Mouse (Mus musculus) hindbrain, embryonic 15.5 days (tissue): Measurements from ENCODE around the gene Spata3. TPM values are rescaled to one million over a fixed set of nuclear protein-coding genes. Genes with fewer than 3 reads are reported as not detected.

Experiments used
- ATAC-seq: fragments of 200-750 bp; cut with Nextera tagmentation; 2 replicates; pipeline ENCODE4 v1.8.0; 2017; ENCODE audit warnings: low read depth, moderate number of reproducible peaks, moderate TSS enrichment; ENCODE audit not compliant: low FRiP score
- H3K27ac ChIP-seq: fragments of 300-500 bp; sonication (generic); replicated peaks from 2 replicates; pipeline ENCODE4 v1.5.1; 2015; ENCODE audit warnings: mild to moderate bottlenecking, inconsistent platforms
- H3K27me3 ChIP-seq: fragments of 300-500 bp; sonication (generic); 2 replicates; pipeline ENCODE4 v1.6.1; 2015; ENCODE audit warnings: control low read depth, inconsistent platforms
- H3K36me3 ChIP-seq: fragments of 300-500 bp; sonication (generic); 2 replicates; pipeline ENCODE4 v1.6.1; 2015; ENCODE audit warnings: control low read depth, inconsistent platforms
- H3K4me1 ChIP-seq: fragments of 300-500 bp; sonication (generic); replicated peaks from 2 replicates; pipeline ENCODE4 v1.6.1; 2015; ENCODE audit warnings: control low read depth, inconsistent platforms
- H3K4me2 ChIP-seq: fragments of 300-500 bp; sonication (generic); 2 replicates; pipeline ENCODE4 v1.6.1; 2015; ENCODE audit warnings: moderate library complexity, mild to moderate bottlenecking, inconsistent platforms
- H3K4me3 ChIP-seq: fragments of 300-500 bp; sonication (generic); 2 replicates; pipeline ENCODE4 v1.5.1; 2015; ENCODE audit warnings: mild to moderate bottlenecking, inconsistent platforms
- H3K9ac ChIP-seq: fragments of 300-500 bp; sonication (generic); 2 replicates; pipeline ENCODE4 v1.6.1; 2015; ENCODE audit warnings: inconsistent platforms
- H3K9me3 ChIP-seq: fragments of 300-500 bp; sonication (generic); 2 replicates; pipeline ENCODE4 v1.6.1; 2016; ENCODE audit warnings: control low read depth, inconsistent platforms
- WGBS: fragments of 180-500 bp; shearing (Covaris S2); methylation state at CpG from one replicate; pipeline ENCODE4 v1.1.7; 2015; 5-methylcytosine and 5-hydroxymethylcytosine counted together
- polyA plus RNA-seq: library from polyadenylated mRNA; unstranded; fragments of >200 nt; fragmentation: Nextera tagmentation; extraction: Ambion mirVana; gene quantifications from 2 replicates; pipeline ENCODE4 v1.2.1, GENCODE M21; 2015

Gene Spata3
- polyA plus RNA-seq, 1 experiment from 2014 or later = 0.32 TPM

GRCm38 (mm10) chr1:86062523-86062922 is 45.9 kb downstream of the Spata3 start:
- WGBS = 88% methylated on average over 6 of the region's 6 CpGs

GRCm38 (mm10) chr1:86064271-86064991 is 47.8 kb downstream of the Spata3 start, which contains the start of gene Psmd1:
Gene Psmd1, plus strand, starts transcription at chr1:86064387.
- Histone ChIP-seq H3K27ac (peak within 1 kb of the TSS; percentile 82), H3K4me1 (peaks cover 16% of the 10 kb centered on the region), H3K9ac (peak within 1 kb of the TSS; percentile 81), H3K9me3 (no peaks in the 10 kb centered on the region), H3K36me3 (no peaks in the 10 kb centered on the region), H3K4me3 (peak within 1 kb of the TSS; percentile 78), H3K4me2 (peak within 1 kb of the TSS; percentile 61), H3K27me3 (no peaks in the 10 kb centered on the region)
- ATAC-seq = peak; percentile 93
- under 1% methylated on average over 46 of the region's 47 CpGs for WGBS

More at GRCm38 (mm10) chr1:86062523-86062922, 45.9 kb downstream of the Spata3 start:
- H3K27ac ChIP-seq = no peak overlapping the region
- no peak overlapping the region for H3K9ac ChIP-seq
- no peak for ATAC-seq
- no peaks in the 10 kb centered on the region for H3K27me3 ChIP-seq
- H3K9me3 ChIP-seq = no peaks in the 10 kb centered on the region
- peaks cover 19% of the 10 kb centered on the region for H3K4me1 ChIP-seq
- no peak overlapping the region for H3K4me2 ChIP-seq
- no peak overlapping the region for H3K4me3 ChIP-seq
- H3K36me3 ChIP-seq = no peaks in the 10 kb centered on the region

DNA sequence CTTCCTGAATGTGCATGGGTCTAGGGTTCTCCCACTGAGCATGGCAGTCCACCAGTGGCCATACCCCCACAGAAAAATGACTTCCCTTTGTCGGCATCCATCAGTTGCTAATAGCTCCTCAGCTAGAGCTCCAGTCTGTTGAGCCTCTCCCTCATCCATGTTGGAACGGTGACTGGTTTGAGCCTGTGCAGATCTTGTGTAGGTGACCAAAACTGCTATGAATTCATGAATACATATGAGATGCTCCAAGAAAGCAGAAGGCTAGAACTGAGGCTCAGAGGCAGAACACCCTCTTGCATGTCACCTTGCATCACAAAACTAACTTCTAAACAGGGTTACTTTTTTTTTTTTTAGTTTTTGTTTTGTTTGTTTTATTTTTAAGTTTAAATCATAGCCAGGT is 59.9 kb downstream of the Spata3 start:
- Histone ChIP-seq H3K4me1 (no peaks in the 10 kb centered on the region), H3K27ac (no peak overlapping the region), H3K27me3 (no peaks in the 10 kb centered on the region), H3K9ac (no peak overlapping the region), H3K9me3 (no peaks in the 10 kb centered on the region), H3K4me2 (no peak overlapping the region), H3K36me3 (peaks cover 76% of the 10 kb centered on the region), H3K4me3 (no peak overlapping the region)
- no peak for ATAC-seq
- WGBS = 92% methylated on average over 2 of the region's 2 CpGs

Other genes starting within 250 kb of the Spata3 start
- 0.61 and 0.79 TPM in 2 replicates for gene A630001G21Rik, start 238.2 kb upstream of the Spata3 start, polyA plus RNA-seq
- gene Cab39, start 223.4 kb upstream of the Spata3 start, polyA plus RNA-seq = 46.4 and 50.0 TPM in 2 replicates
- 204 TPM in 2 replicates for gene Itm2c, start 122.5 kb upstream of the Spata3 start, polyA plus RNA-seq
- gene 4933407L21Rik, start 88.3 kb upstream of the Spata3 start, polyA plus RNA-seq = 7.1 and 7.7 TPM in 2 replicates
- gene Gpr55, start 55.8 kb upstream of the Spata3 start, polyA plus RNA-seq = 0.17 and 0.25 TPM in 2 replicates
- gene 2810459M11Rik, start 29.0 kb downstream of the Spata3 start, polyA plus RNA-seq = 10.8 and 14.3 TPM in 2 replicates
- gene Psmd1, start 47.6 kb downstream of the Spata3 start, polyA plus RNA-seq = 181 and 185 TPM in 2 replicates
- 0.10 and 0.75 TPM in 2 replicates for gene Htr2b, start 95.2 kb downstream of the Spata3 start, polyA plus RNA-seq
- gene Gm21972, start 116.8 kb downstream of the Spata3 start, polyA plus RNA-seq = 0.39 and 0.61 TPM in 2 replicates
- 32.6 and 35.8 TPM in 2 replicates for gene Armc9, start 138.0 kb downstream of the Spata3 start, polyA plus RNA-seq